Mouse (Mus musculus) ES-Bruce4 (cell line): Measurements from ENCODE around the gene Il34.

ENCODE experiments used
- CTCF ChIP-seq: IDR thresholded peaks from one replicate; pipeline ENCODE4 v1.8.1; 2011; ENCODE audit warnings: low read depth, low read length
- EP300 ChIP-seq: IDR thresholded peaks from 2 replicates; pipeline ENCODE4 v1.6.1; 2011; ENCODE audit warnings: low read depth, low read length; ENCODE audit not compliant: insufficient read depth
- POLR2A ChIP-seq: IDR thresholded peaks from one replicate; pipeline ENCODE4 v1.8.1; 2011; ENCODE audit warnings: low read length; ENCODE audit not compliant: insufficient read depth

DNA sequence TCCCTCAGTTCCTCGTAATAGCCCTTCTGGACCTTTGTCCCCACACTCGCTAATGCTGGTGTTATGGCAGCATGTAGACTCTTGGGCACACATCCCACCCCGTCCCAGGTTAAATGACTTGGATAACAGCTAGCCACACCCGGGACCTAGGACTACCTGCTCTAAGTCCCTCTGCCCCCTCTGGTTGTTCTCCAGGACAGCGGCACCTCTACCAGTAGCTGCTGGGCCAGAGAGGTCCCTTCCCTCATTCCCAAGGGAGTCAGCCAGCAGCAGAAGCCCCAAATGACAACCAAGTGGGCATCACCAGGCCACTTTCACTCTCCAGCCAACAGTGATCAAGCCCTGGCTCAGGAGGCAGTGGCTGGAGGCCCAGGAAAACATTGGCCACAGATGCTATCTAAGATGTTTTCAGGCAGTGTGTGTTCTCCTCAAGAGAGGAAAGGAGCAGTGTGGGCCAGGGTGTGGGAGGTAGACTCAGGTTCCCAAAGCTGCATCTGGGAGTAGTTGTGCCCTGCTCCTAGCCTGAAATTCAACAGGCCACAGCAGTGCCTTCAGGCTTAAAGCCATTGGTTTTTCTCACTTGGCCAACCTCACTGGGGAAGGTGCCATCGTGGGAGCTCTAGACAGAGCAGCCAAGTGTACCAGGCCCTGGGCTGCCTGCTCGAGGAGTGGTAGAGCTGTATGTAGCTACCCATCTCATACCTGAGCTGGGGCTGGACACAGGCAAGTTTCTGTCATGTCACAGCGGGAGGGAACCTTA is 87.3 kb downstream of the Il34 start:
- TF ChIP-seq EP300 (no peak), POLR2A (no peak), CTCF (no peak)
